Comparison of ENCODE assay signal across 19 mouse cellular contexts in genomic region chr5:120428990-120429389, GRCm38 (mm10). TPM values are rescaled to one million over a fixed set of nuclear protein-coding genes. Genes with fewer than 3 reads are reported as not detected.
A peak's percentile ranks its signal among the peaks of the same experiment; 100 is the strongest.
DNase-seq lines count a peak whose midpoint lies in the region; ATAC-seq lines count a peak whose summit lies in the region.
"Had no signal": no experiment of that assay in that cellular context is flagged by ENCODE, and none has a peak within 500 bp of the region (broad histone marks: within the 10 kb centered on the region; RNA-seq: fewer than 3 reads in every experiment).

No protein-coding gene starts in this region.

- 3% methylated on average over 5 of the region's 6 CpGs for WGBS in forebrain, embryonic 11.5 days
- WGBS in forebrain, embryonic 15.5 days = 4% methylated on average over 6 of the region's 6 CpGs
- WGBS in hindbrain, embryonic 14.5 days = 0% methylated on average over 5 of the region's 6 CpGs
- WGBS in midbrain, embryonic 13.5 days = 2% methylated on average over 5 of the region's 6 CpGs
- WGBS in neural tube, embryonic 14.5 days = 1% methylated on average over 5 of the region's 6 CpGs

- no peak overlapping the region; the same call in 1 of the 2 replicates for H3K9ac ChIP-seq in forebrain, embryonic 11.5 days (ENCODE audit: low read length)
- H3K9ac ChIP-seq in forebrain, embryonic 15.5 days (replicated peaks) = no peak overlapping the region
- H3K9ac ChIP-seq in hindbrain, embryonic 14.5 days = peak overlapping the region; percentile 86
- peak overlapping the region; percentile 82 for H3K9ac ChIP-seq in midbrain, embryonic 13.5 days (replicated peaks)
- peak overlapping the region; percentile 66 for H3K9ac ChIP-seq in neural tube, embryonic 14.5 days (replicated peaks; ENCODE audit: low read depth, low read length)
- H3K9ac ChIP-seq: embryonic facial prominence, embryonic 13.5 days; liver, embryonic 13.5 days; stomach, embryonic 15.5 days had no signal

- H3K36me3 ChIP-seq in forebrain, embryonic 11.5 days (ENCODE audit: control insufficient read depth, insufficient read depth, low read length) = no peaks in the 10 kb centered on the region
- no peaks in the 10 kb centered on the region for H3K36me3 ChIP-seq in forebrain, embryonic 15.5 days
- H3K36me3 ChIP-seq in hindbrain, embryonic 14.5 days (replicated peaks; ENCODE audit: control insufficient read depth, insufficient read depth) = no peaks in the 10 kb centered on the region
- no peaks in the 10 kb centered on the region for H3K36me3 ChIP-seq in midbrain, embryonic 13.5 days
- no peaks in the 10 kb centered on the region for H3K36me3 ChIP-seq in neural tube, embryonic 14.5 days (ENCODE audit: control insufficient read depth, insufficient read depth, low read length)
- H3K36me3 ChIP-seq: embryonic facial prominence, embryonic 13.5 days; liver, embryonic 13.5 days; stomach, embryonic 15.5 days had no signal

- H3K27me3 ChIP-seq in forebrain, embryonic 11.5 days (ENCODE audit: control insufficient read depth, insufficient read depth, low read length) = peaks cover 84% of the 10 kb centered on the region
- peaks cover 79% of the 10 kb centered on the region for H3K27me3 ChIP-seq in forebrain, embryonic 15.5 days
- peaks cover 78% of the 10 kb centered on the region for H3K27me3 ChIP-seq in hindbrain, embryonic 14.5 days (ENCODE audit: control insufficient read depth, insufficient read depth, low read length)
- H3K27me3 ChIP-seq in midbrain, embryonic 13.5 days = peaks cover 92% of the 10 kb centered on the region
- H3K27me3 ChIP-seq in neural tube, embryonic 14.5 days (ENCODE audit: control insufficient read depth, insufficient read depth, low read length) = peaks cover 36% of the 10 kb centered on the region

- H3K27ac ChIP-seq in forebrain, embryonic 11.5 days (ENCODE audit: low read depth, low read length) = no peak overlapping the region
- no peak overlapping the region for H3K27ac ChIP-seq in forebrain, embryonic 15.5 days (replicated peaks)
- H3K27ac ChIP-seq in hindbrain, embryonic 14.5 days = peak overlapping the region; percentile 94
- H3K27ac ChIP-seq in midbrain, embryonic 13.5 days = peak overlapping the region; percentile 92
- H3K27ac ChIP-seq in neural tube, embryonic 14.5 days (ENCODE audit: low read depth, low read length) = peak overlapping the region; percentile 94
- H3K27ac ChIP-seq: embryonic facial prominence, embryonic 13.5 days; kidney, postnatal 0 days; liver, embryonic 13.5 days; stomach, embryonic 15.5 days had no signal

- H3K4me3 ChIP-seq in forebrain, embryonic 11.5 days (ENCODE audit: low read depth, low read length) = 0 out of 2 replicates have a peak overlapping the region, but pooled peaks have one; percentile 5
- no peak overlapping the region for H3K4me3 ChIP-seq in forebrain, embryonic 15.5 days
- H3K4me3 ChIP-seq in hindbrain, embryonic 14.5 days (replicated peaks; ENCODE audit: low read length) = peak overlapping the region; percentile 77
- peak overlapping the region; percentile 62 for H3K4me3 ChIP-seq in midbrain, embryonic 13.5 days (replicated peaks)
- H3K4me3 ChIP-seq in neural tube, embryonic 14.5 days (ENCODE audit: low read depth, low read length) = peak overlapping the region; percentile 32
- H3K4me3 ChIP-seq: embryonic facial prominence, embryonic 13.5 days; liver, embryonic 13.5 days; stomach, embryonic 15.5 days had no signal

- no peaks in the 10 kb centered on the region for H3K9me3 ChIP-seq in forebrain, embryonic 11.5 days (ENCODE audit: control insufficient read depth, low read length)
- H3K9me3 ChIP-seq in forebrain, embryonic 15.5 days = no peaks in the 10 kb centered on the region
- no peaks in the 10 kb centered on the region for H3K9me3 ChIP-seq in hindbrain, embryonic 14.5 days (ENCODE audit: control insufficient read depth, low read length)
- H3K9me3 ChIP-seq in midbrain, embryonic 13.5 days = no peaks in the 10 kb centered on the region
- H3K9me3 ChIP-seq in neural tube, embryonic 14.5 days (ENCODE audit: control insufficient read depth, low read length) = no peaks in the 10 kb centered on the region
- H3K9me3 ChIP-seq: embryonic facial prominence, embryonic 13.5 days; liver, embryonic 13.5 days; stomach, embryonic 15.5 days had no signal

- H3K4me1 ChIP-seq in forebrain, embryonic 11.5 days (replicated peaks; ENCODE audit: control insufficient read depth, insufficient read depth, low read length) = peaks cover 11% of the 10 kb centered on the region; the same call in 1 of the 2 replicates
- H3K4me1 ChIP-seq in forebrain, embryonic 15.5 days = peaks cover 34% of the 10 kb centered on the region
- H3K4me1 ChIP-seq in hindbrain, embryonic 14.5 days (replicated peaks; ENCODE audit: control insufficient read depth, insufficient read depth, low read length) = no peaks in the 10 kb centered on the region
- peaks cover 34% of the 10 kb centered on the region for H3K4me1 ChIP-seq in midbrain, embryonic 13.5 days (replicated peaks)
- no peaks in the 10 kb centered on the region for H3K4me1 ChIP-seq in neural tube, embryonic 14.5 days (ENCODE audit: control insufficient read depth, insufficient read depth, low read length)
- H3K4me1 ChIP-seq: liver, embryonic 13.5 days had no signal

- peak overlapping the region; percentile 39; the same call in 1 of the 2 replicates for H3K4me2 ChIP-seq in forebrain, embryonic 11.5 days (ENCODE audit: low read depth, low read length, severe bottlenecking)
- no peak overlapping the region for H3K4me2 ChIP-seq in forebrain, embryonic 15.5 days (replicated peaks)
- H3K4me2 ChIP-seq in hindbrain, embryonic 14.5 days (replicated peaks) = peak overlapping the region; percentile 71
- peak overlapping the region; percentile 72 for H3K4me2 ChIP-seq in midbrain, embryonic 13.5 days (replicated peaks)
- H3K4me2 ChIP-seq in neural tube, embryonic 14.5 days (ENCODE audit: low read depth, low read length) = peak overlapping the region; percentile 68
- H3K4me2 ChIP-seq: embryonic facial prominence, embryonic 13.5 days; liver, embryonic 13.5 days; stomach, embryonic 15.5 days had no signal

- peak; percentile 51 for DNase-seq in forebrain, embryonic 11.5 days (ENCODE audit: low spot score)
- no peak for DNase-seq in hindbrain, embryonic 14.5 days (ENCODE audit: low spot score)
- no peak for DNase-seq in yolk sac, embryonic 10.5 days (ENCODE audit: low spot score)
- no peak for DNase-seq in heart, adult 9 months (ENCODE audit: low spot score in 2 of 2)
- no peak for DNase-seq in spleen, postnatal 36 days (ENCODE audit: low spot score in 2 of 2)
- DNase-seq: cerebellum, adult 11 months; cerebellum, postnatal 36 days; gastrocnemius, postnatal 10 days; liver, embryonic 13.5 days; thymus, postnatal 36 days had no signal

- ATAC-seq in forebrain, embryonic 11.5 days (replicated peaks; ENCODE audit: low FRiP score) = no peak
- no peak for ATAC-seq in forebrain, embryonic 15.5 days (replicated peaks)
- ATAC-seq in hindbrain, embryonic 14.5 days (ENCODE audit: low FRiP score) = no peak
- ATAC-seq in midbrain, embryonic 13.5 days = no peak
- ATAC-seq in neural tube, embryonic 14.5 days (ENCODE audit: low read depth) = no peak
- ATAC-seq: intestine, embryonic 16.5 days; lung, postnatal 0 days had no signal

RNA-seq across cellular contexts. Expression of gene Lhx5, which starts 2.5 kb away (rescaled TPM):
- polyA plus RNA-seq in forebrain, embryonic 11.5 days (2014; fragmentation: Nextera tagmentation; extraction: Ambion mirVana) = 22.7 and 25.2 TPM in 2 replicates
- polyA plus RNA-seq in forebrain, embryonic 15.5 days (2015; fragmentation: Nextera tagmentation; extraction: Ambion mirVana) = 6.3 and 7.0 TPM in 2 replicates
- 20.4 and 23.1 TPM in 2 replicates for polyA plus RNA-seq in hindbrain, embryonic 14.5 days (2014; fragmentation: Nextera tagmentation; extraction: Ambion mirVana)
- polyA plus RNA-seq in midbrain, embryonic 13.5 days (2015; fragmentation: Nextera tagmentation; extraction: Ambion mirVana) = 44.6 and 55.0 TPM in 2 replicates
- 27.6 and 28.1 TPM in 2 replicates for polyA plus RNA-seq in neural tube, embryonic 14.5 days (2014; fragmentation: Nextera tagmentation; extraction: Ambion mirVana)
- polyA plus RNA-seq: intestine, embryonic 16.5 days; kidney, postnatal 0 days; liver, embryonic 13.5 days; lung, postnatal 0 days had no signal

RNA-seq across cellular contexts. Expression of gene Sdsl, which starts 43.6 kb away (rescaled TPM):
- polyA plus RNA-seq in forebrain, embryonic 11.5 days (2014; fragmentation: Nextera tagmentation; extraction: Ambion mirVana) = 4.5 and 6.0 TPM in 2 replicates
- 2.3 and 2.6 TPM in 2 replicates for polyA plus RNA-seq in forebrain, embryonic 15.5 days (2015; fragmentation: Nextera tagmentation; extraction: Ambion mirVana)
- polyA plus RNA-seq in hindbrain, embryonic 14.5 days (2014; fragmentation: Nextera tagmentation; extraction: Ambion mirVana) = 6.1 and 7.7 TPM in 2 replicates
- 6.8 and 9.5 TPM in 2 replicates for polyA plus RNA-seq in midbrain, embryonic 13.5 days (2015; fragmentation: Nextera tagmentation; extraction: Ambion mirVana)
- polyA plus RNA-seq in neural tube, embryonic 14.5 days (2014; fragmentation: Nextera tagmentation; extraction: Ambion mirVana) = 5.8 and 8.3 TPM in 2 replicates

RNA-seq across cellular contexts. Expression of gene Sds, which starts 47.3 kb away (rescaled TPM):
- polyA plus RNA-seq in forebrain, embryonic 11.5 days (2014; fragmentation: Nextera tagmentation; extraction: Ambion mirVana) = not detected in 2 replicates
- polyA plus RNA-seq in forebrain, embryonic 15.5 days (2015; fragmentation: Nextera tagmentation; extraction: Ambion mirVana) = not detected in 2 replicates
- polyA plus RNA-seq in hindbrain, embryonic 14.5 days (2014; fragmentation: Nextera tagmentation; extraction: Ambion mirVana) = not detected in 2 replicates
- polyA plus RNA-seq in midbrain, embryonic 13.5 days (2015; fragmentation: Nextera tagmentation; extraction: Ambion mirVana) = 0.32 TPM in 1 of 2 replicates, not detected in the other
- 0.29 TPM in 1 of 2 replicates, not detected in the other for polyA plus RNA-seq in neural tube, embryonic 14.5 days (2014; fragmentation: Nextera tagmentation; extraction: Ambion mirVana)
- polyA plus RNA-seq: embryonic facial prominence, embryonic 13.5 days; kidney, postnatal 0 days; liver, embryonic 13.5 days; lung, postnatal 0 days; small intestine, adult 2 months had no signal

Comparison
In these comparisons a context has a peak if more than half of its experiments do, and no peak if none do; other contexts are left out.
1. H3K27ac ChIP-seq: peak in hindbrain, embryonic 14.5 days (single experiment), midbrain, embryonic 13.5 days (single experiment) and neural tube, embryonic 14.5 days (single experiment); none in forebrain, embryonic 11.5 days (single experiment) and forebrain, embryonic 15.5 days (single experiment).
2. H3K9ac ChIP-seq: peak in hindbrain, embryonic 14.5 days (single experiment), midbrain, embryonic 13.5 days (single experiment) and neural tube, embryonic 14.5 days (single experiment); none in forebrain, embryonic 11.5 days (single experiment) and forebrain, embryonic 15.5 days (single experiment).